Mouse (Mus musculus): ENCODE measurements around the gene Bcl9.

GRCm38 (mm10) chr3:97232328-97232727, 65.4 kb downstream of the Bcl9 start:
- TF ChIP-seq POLR2A (IDR thresholded peaks at IDR 0.05; ENCODE audit: low read depth, low read length) = no peak
- TF ChIP-seq CTCF (IDR thresholded peaks at IDR 0.05; ENCODE audit: borderline replicate concordance, insufficient read depth, low read length) = no peak
